Mouse (Mus musculus): ENCODE measurements at regions not wholly inside any gene's neighbourhood (a gene's known extent, or its start where the extent isn't known, plus 50 kb on each side); places are given as distances from the start of the nearest gene placed in this dataset.

- TF ChIP-seq CTCF (IDR thresholded peaks at IDR 0.05; ENCODE audit: low read depth, low read length) (no peak), POLR2A (IDR thresholded peaks at IDR 0.05; ENCODE audit: borderline replicate concordance, low read depth, low read length) (no peak)
Observed at GRCm38 (mm10) chr2:103905681-103906080, 52.1 kb upstream of the Lmo2 start.

Measured in bone marrow macrophage, adult 2 months (primary cell).